Mouse (Mus musculus): ENCODE measurements at regions not wholly inside any gene's neighbourhood (a gene's known extent, or its start where the extent isn't known, plus 50 kb on each side); places are given as distances from the start of the nearest gene placed in this dataset.

- DNase-seq (ENCODE audit: inconsistent ontology term), result no peak
These were observed 56.6 kb upstream of the Rpl38 start for GRCm38 (mm10) chr11:114611690-114612089.

GRCm38 (mm10) chr11:114608009-114608408, 60.3 kb upstream of the Rpl38 start:
- no peak for DNase-seq (ENCODE audit: inconsistent ontology term)

- no peak for DNase-seq (ENCODE audit: inconsistent ontology term)
These were observed 65.2 kb upstream of the Rpl38 start for GRCm38 (mm10) chr11:114603108-114603507.

GRCm38 (mm10) chr11:114597225-114597624, 71.1 kb upstream of the Rpl38 start:
- DNase-seq (ENCODE audit: inconsistent ontology term), result peak; percentile 5

- DNase-seq (ENCODE audit: inconsistent ontology term), result no peak
These were observed 75.4 kb upstream of the Rpl38 start for GRCm38 (mm10) chr11:114592961-114593360.

- no peak for DNase-seq (ENCODE audit: inconsistent ontology term)
These were observed 79.8 kb upstream of the Rpl38 start for GRCm38 (mm10) chr11:114588554-114588953.

- DNase-seq (ENCODE audit: inconsistent ontology term), result no peak
These were observed 80.3 kb upstream of the Rpl38 start for GRCm38 (mm10) chr11:114587986-114588385.

GRCm38 (mm10) chr11:114586400-114586799, 81.9 kb upstream of the Rpl38 start:
- DNase-seq (ENCODE audit: inconsistent ontology term), result no peak

GRCm38 (mm10) chr11:114584804-114585203, 83.5 kb upstream of the Rpl38 start:
- no peak for DNase-seq (ENCODE audit: inconsistent ontology term)

- no peak for DNase-seq (ENCODE audit: inconsistent ontology term)
These were observed 84.2 kb upstream of the Rpl38 start for GRCm38 (mm10) chr11:114584146-114584545.

- no peak for DNase-seq (ENCODE audit: inconsistent ontology term)
These were observed 88.3 kb upstream of the Rpl38 start for GRCm38 (mm10) chr11:114579986-114580385.

- DNase-seq (ENCODE audit: inconsistent ontology term), result no peak
These were observed 89.8 kb upstream of the Rpl38 start for GRCm38 (mm10) chr11:114578551-114578950.

- DNase-seq (ENCODE audit: inconsistent ontology term), result no peak
These were observed 91.5 kb upstream of the Rpl38 start for GRCm38 (mm10) chr11:114576803-114577202.

GRCm38 (mm10) chr11:114571144-114571869, 97.0 kb upstream of the Rpl38 start:
- no peak for DNase-seq (ENCODE audit: inconsistent ontology term)

GRCm38 (mm10) chr11:114570076-114570475, 98.2 kb upstream of the Rpl38 start:
- no peak for DNase-seq (ENCODE audit: inconsistent ontology term)

- DNase-seq (ENCODE audit: inconsistent ontology term), result no peak
These were observed 100.2 kb upstream of the Rpl38 start for GRCm38 (mm10) chr11:114567814-114568800.

GRCm38 (mm10) chr11:114567045-114567780, 101.1 kb upstream of the Rpl38 start:
- no peak for DNase-seq (ENCODE audit: inconsistent ontology term)

GRCm38 (mm10) chr11:114564949-114565348, 103.4 kb upstream of the Rpl38 start:
- DNase-seq (ENCODE audit: inconsistent ontology term), result no peak

GRCm38 (mm10) chr11:114563172-114563571, 105.2 kb upstream of the Rpl38 start:
- DNase-seq (ENCODE audit: inconsistent ontology term), result no peak

- DNase-seq (ENCODE audit: inconsistent ontology term), result no peak
These were observed 113.7 kb upstream of the Rpl38 start for GRCm38 (mm10) chr11:114554576-114554975.

- peak; percentile 42 for DNase-seq (ENCODE audit: inconsistent ontology term)
These were observed 114.3 kb upstream of the Rpl38 start for GRCm38 (mm10) chr11:114553992-114554391.

GRCm38 (mm10) chr11:114552176-114552575, 116.1 kb upstream of the Rpl38 start:
- DNase-seq (ENCODE audit: inconsistent ontology term), result no peak

All from Muller cell, postnatal 12 days (primary cell).